Mouse (Mus musculus): ENCODE data around the gene Retnlb. TPM values are rescaled to one million over a fixed set of nuclear protein-coding genes. Genes with fewer than 3 reads are reported as not detected.
A peak's percentile ranks its signal among the peaks of the same experiment; 100 is the strongest.

Retnlb gene
- total RNA-seq, 1 experiment from 2014 or later, result 0.93 TPM

DNA sequence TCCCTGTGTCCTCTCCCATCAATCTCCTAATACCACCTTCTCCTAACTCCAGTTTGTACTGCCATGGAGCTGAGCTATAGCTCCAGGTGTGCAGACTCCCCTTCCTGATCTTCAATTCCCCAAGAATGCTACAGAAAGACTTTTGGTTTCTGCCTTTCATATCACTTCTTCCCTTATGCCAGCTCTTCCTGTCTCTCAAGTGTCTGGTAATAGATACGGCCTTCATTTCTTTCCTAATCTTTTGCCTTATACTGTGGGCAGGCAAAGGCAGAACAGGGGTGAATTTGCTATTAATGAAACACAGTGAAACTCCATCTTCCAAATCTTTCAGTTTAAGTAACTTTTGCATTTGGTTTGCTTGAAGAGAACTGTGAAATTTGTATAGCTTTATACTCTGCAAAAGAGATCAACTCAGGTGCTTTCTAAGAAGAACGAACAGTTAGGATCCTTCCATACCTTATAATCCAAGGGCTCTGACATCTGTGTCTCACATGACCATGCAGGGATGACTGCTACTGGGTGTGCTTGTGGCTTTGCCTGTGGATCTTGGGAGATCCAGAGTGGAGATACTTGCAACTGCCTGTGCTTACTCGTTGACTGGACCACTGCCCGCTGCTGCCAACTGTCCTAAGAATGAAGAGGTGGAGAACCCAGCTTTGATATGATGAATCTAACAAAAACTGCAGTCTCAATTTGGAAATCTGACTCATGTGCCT is 27.2 kb downstream of the Retnlb start:
- ATAC-seq (ENCODE audit: extremely low read depth, insufficient number of reproducible peaks, low FRiP score, poor library complexity, severe bottlenecking), result no peak

DNA sequence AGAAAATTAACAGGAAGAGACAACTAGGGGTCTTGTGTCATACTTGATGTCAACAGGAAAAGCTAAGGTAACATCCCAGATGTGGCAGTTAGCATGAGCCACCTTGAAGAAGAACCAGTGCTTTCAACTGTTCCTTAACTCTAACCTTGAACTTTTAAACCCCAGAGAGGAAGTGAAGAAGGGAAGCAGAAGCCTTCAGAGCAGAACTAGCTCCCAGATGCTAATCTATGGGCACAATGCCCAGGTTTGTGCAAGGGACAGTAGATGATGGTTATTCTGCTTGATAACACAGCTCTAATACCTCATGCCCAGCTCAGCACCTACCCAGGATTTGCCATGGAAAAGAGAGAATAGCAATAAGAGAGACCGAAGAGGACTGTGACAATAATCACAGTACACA is 48.3 kb downstream of the Retnlb start:
- peak; percentile 66 for ATAC-seq (ENCODE audit: extremely low read depth, insufficient number of reproducible peaks, low FRiP score, poor library complexity, severe bottlenecking)

DNA sequence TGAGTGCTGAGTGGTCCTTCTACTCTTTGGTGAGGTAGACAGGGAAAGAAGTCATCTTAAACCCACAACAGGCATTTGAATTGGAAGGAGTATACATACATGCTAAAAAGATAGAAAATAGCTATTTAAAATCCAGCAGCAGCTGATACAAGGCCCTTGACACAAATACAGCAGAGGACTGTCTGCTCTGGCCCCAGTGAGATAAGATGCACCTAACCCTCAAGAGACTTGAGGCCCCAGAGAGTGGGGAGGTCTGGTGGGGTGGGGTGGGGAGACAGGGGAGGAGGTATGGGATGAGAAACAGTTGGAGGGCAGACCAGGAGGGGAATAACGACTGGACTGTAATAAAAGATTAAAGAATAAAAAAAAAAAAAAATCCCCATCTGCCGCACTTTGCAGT is 51.0 kb downstream of the Retnlb start:
- ATAC-seq (ENCODE audit: extremely low read depth, insufficient number of reproducible peaks, low FRiP score, poor library complexity, severe bottlenecking), result no peak

Other genes starting within 250 kb of the Retnlb start
- 6.5 and 9.4 TPM in 2 replicates for gene Trat1, start 44.8 kb upstream of the Retnlb start, total RNA-seq (2017)
- not detected in 2 replicates for gene Retnla, start 25.7 kb downstream of the Retnlb start, total RNA-seq (2017)
- gene Retnlg, start 55.8 kb downstream of the Retnlb start, total RNA-seq (2017), result 1,046 and 1,151 TPM in 2 replicates
- gene Dzip3, start 177.3 kb downstream of the Retnlb start, total RNA-seq (2017), result 13.6 and 16.6 TPM in 2 replicates
- 2.2 and 6.3 TPM in 2 replicates for gene Cip2a, start 177.3 kb downstream of the Retnlb start, total RNA-seq (2017)
- not detected in 2 replicates for gene Myh15, start 240.6 kb downstream of the Retnlb start, total RNA-seq (2017)

Data from neutrophil, adult 5-6 weeks (primary cell).